In genomic region chr12:104440087-104440760, GRCm38 (mm10) we compare ENCODE assay signal across 7 mouse cellular contexts. TPM values are rescaled to one million over a fixed set of nuclear protein-coding genes. Genes with fewer than 3 reads are reported as not detected.
DNase-seq lines count a peak whose midpoint lies in the region; ATAC-seq lines count a peak whose summit lies in the region.

No protein-coding gene starts in this region.

- H3K9me3 ChIP-seq in intestine, embryonic 14.5 days (ENCODE audit: control insufficient read depth, low read length): no peaks in the 10 kb centered on the region
- no peaks in the 10 kb centered on the region for H3K9me3 ChIP-seq in midbrain, embryonic 11.5 days (ENCODE audit: control insufficient read depth, low read length)

- H3K4me1 ChIP-seq in intestine, embryonic 14.5 days (replicated peaks; ENCODE audit: control insufficient read depth, insufficient read depth, low read length): no peaks in the 10 kb centered on the region
- H3K4me1 ChIP-seq in midbrain, embryonic 11.5 days (ENCODE audit: control insufficient read depth, insufficient read depth, low read length): peaks cover 3% of the 10 kb centered on the region

- WGBS in intestine, embryonic 14.5 days: 6% methylated on average over 22 of the region's 22 CpGs
- WGBS in midbrain, embryonic 11.5 days: 9% methylated on average over 22 of the region's 22 CpGs

- peak overlapping the region; percentile 16; the same call in 1 of the 2 replicates for H3K4me2 ChIP-seq in intestine, embryonic 14.5 days (ENCODE audit: low read length)
- H3K4me2 ChIP-seq in midbrain, embryonic 11.5 days: no peak overlapping the region

- no peak overlapping the region for H3K27ac ChIP-seq in intestine, embryonic 14.5 days (ENCODE audit: low read depth)
- no peak overlapping the region for H3K27ac ChIP-seq in midbrain, embryonic 11.5 days (ENCODE audit: low read depth, low read length)

- peak; percentile 90 for DNase-seq in adrenal gland, postnatal 14 days
- DNase-seq in embryo, embryonic 10.5 days (ENCODE audit: low spot score): peak; percentile 93
- DNase-seq in gastrocnemius, postnatal 25 days: peak; percentile 65
- peak; percentile 99 for DNase-seq in intestine, embryonic 14.5 days (ENCODE audit: low spot score)
- peak; percentile 46 to 97 for DNase-seq in left cerebral cortex, adult 8-10 months (ENCODE audit: low spot score in 2 of 2)
- peak; percentile 99 for DNase-seq in midbrain, embryonic 11.5 days (ENCODE audit: low spot score, missing footprints)
- peak; percentile 45 to 72 for DNase-seq in spleen, postnatal 10 days (ENCODE audit: low spot score in 2 of 2)

- no peak overlapping the region for H3K9ac ChIP-seq in intestine, embryonic 14.5 days (ENCODE audit: low read length)
- no peak overlapping the region for H3K9ac ChIP-seq in midbrain, embryonic 11.5 days (ENCODE audit: low read length)

- H3K36me3 ChIP-seq in intestine, embryonic 14.5 days (ENCODE audit: control insufficient read depth, insufficient read depth, low read length): no peaks in the 10 kb centered on the region
- H3K36me3 ChIP-seq in midbrain, embryonic 11.5 days (ENCODE audit: control insufficient read depth, insufficient read depth, low read length): no peaks in the 10 kb centered on the region

- H3K4me3 ChIP-seq in intestine, embryonic 14.5 days (ENCODE audit: low read depth, low read length): no peak overlapping the region
- no peak overlapping the region for H3K4me3 ChIP-seq in midbrain, embryonic 11.5 days (ENCODE audit: low read depth, low read length)

- no peaks in the 10 kb centered on the region for H3K27me3 ChIP-seq in intestine, embryonic 14.5 days (replicated peaks; ENCODE audit: control insufficient read depth, insufficient read depth, low read length)
- peaks cover 3% of the 10 kb centered on the region; the same call in 1 of the 2 replicates for H3K27me3 ChIP-seq in midbrain, embryonic 11.5 days (ENCODE audit: control insufficient read depth, insufficient read depth, low read length)

- ATAC-seq in intestine, embryonic 14.5 days (replicated peaks; ENCODE audit: low FRiP score, low TSS enrichment, low read depth): peak; percentile 82
- peak; percentile 68 for ATAC-seq in midbrain, embryonic 11.5 days (ENCODE audit: low FRiP score)

RNA-seq across cellular contexts. Expression of gene Gsc, which starts 32.9 kb away (rescaled TPM):
- total RNA-seq in adrenal gland, postnatal 14 days (2021): not detected in 2 replicates
- under 1 TPM in 1 of 2 experiments, not detected in 1; 0.20 TPM for total RNA-seq in gastrocnemius, postnatal 25 days (2021)
- polyA plus RNA-seq in intestine, embryonic 14.5 days (2014; fragmentation: Nextera tagmentation; extraction: Ambion mirVana): 0.38 TPM in 1 of 2 replicates, not detected in the other
- not detected for total RNA-seq in left cerebral cortex, adult 8-10 months (2022)
- 0.17 and 0.59 TPM in 2 replicates for polyA plus RNA-seq in midbrain, embryonic 11.5 days (2014; fragmentation: Nextera tagmentation; extraction: Ambion mirVana)

RNA-seq across cellular contexts. Expression of gene Serpina3n, which starts 33.7 kb away (rescaled TPM):
- 14.5 and 67.3 TPM in 2 replicates for total RNA-seq in adrenal gland, postnatal 14 days (2021)
- total RNA-seq in gastrocnemius, postnatal 25 days (2021): 10 to 100 TPM in 1 of 2 experiments, 1 to 10 TPM in 1; 2.4 to 14.9 TPM
- not detected in 2 replicates for polyA plus RNA-seq in intestine, embryonic 14.5 days (2014; fragmentation: Nextera tagmentation; extraction: Ambion mirVana)
- total RNA-seq in left cerebral cortex, adult 8-10 months (2022): 10 to 100 TPM; 13.8 to 90.9 (median 32.5) TPM
- not detected in 2 replicates for polyA plus RNA-seq in midbrain, embryonic 11.5 days (2014; fragmentation: Nextera tagmentation; extraction: Ambion mirVana)
